Mouse (Mus musculus) kidney, postnatal 36 days (tissue): ENCODE results near the gene Prss2.
"Not testable (repeated sequence)": the region's sequence is repeated elsewhere in the genome, so short reads cannot be mapped to it uniquely, and the experiment has no call there.

Experiments used
- DNase-seq, 2 experiments: peaks; one replicate each; pipeline ENCODE4 v3.0.0; 2021 to 2022; ENCODE audit warnings: mixed read lengths in 2 of 2

Prss2 gene

DNA sequence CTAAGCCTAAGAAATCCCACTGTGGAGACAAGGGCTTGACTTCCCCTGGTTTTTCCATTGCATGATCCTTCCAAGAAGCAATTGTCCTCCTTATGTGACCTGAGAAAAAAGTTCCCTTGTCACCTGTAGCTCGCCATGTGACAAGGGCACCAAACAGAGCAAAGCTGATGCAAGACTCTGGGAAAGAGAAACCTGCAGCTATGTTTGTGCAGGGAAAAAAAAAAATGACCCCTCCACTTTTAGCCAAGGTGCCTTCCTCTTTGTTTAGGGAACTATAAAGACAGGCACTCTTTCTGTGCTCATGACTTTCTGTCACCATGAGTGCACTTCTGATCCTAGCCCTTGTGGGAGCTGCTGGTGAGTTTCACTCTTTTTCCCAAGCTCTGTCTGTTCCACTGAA is at the start of gene Prss2:
Gene Prss2 (plus strand): TSS at position 301 of the 400 bp plus-strand sequence.
- DNase-seq = no peak

DNA sequence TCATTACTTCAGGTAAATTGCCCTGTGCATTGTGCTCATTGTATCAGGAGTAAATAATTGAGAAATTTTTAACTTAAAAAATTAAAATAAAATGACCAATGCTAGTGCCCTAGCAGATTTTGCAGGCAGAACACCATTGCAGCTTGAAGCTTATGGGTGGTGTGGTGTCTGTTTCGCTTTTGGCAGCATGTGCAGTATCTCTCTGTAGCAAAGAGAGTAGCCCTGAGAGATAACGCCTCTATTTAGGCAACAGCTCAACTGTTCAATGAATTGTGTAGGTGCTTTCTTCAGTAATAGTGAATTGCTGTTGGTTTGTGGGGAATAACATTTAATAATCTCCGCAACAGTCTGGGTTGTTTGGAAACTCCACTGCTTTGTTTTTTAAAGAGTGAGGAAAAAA is 22.2 kb upstream of the Prss2 start:
- no peak for DNase-seq

DNA sequence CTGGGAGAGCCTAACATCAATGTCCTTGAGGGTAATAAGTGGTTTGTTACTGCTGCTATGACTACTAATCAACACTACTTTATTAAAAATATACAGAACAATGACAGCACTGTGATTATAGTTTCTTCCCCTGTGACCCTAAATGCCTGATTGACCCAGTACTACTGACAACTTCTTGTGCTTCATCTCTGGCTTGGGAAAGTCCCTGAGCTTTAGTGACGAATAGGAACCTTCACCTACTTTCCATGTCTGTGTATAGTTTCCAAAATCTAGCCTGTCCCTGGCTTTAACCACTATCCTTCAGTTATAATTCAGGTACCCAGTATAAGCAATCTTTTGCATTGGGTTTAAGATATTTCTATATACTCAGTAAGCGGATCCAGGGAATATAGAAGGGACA is 16.7 kb upstream of the Prss2 start:
- no peak for DNase-seq

DNA sequence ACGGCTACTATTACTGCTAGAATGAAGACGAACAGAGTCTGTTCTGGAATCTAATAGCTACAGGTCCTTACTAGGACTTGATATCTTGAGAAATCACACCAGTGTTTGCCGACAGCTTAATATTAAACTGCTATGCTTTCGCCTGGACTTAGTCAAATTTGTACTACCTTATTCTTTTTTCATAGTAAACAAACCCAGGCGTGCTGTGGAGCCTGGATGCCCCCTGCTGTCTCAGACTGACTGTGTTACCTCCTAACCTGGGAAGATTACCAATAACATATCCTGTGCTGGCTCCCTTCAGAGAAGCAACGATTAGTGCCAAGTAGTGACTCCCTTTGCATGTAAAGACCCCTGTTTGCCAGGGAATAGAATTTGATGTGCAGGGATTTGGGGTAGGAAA is 16.3 kb upstream of the Prss2 start:
- no peak for DNase-seq

DNA sequence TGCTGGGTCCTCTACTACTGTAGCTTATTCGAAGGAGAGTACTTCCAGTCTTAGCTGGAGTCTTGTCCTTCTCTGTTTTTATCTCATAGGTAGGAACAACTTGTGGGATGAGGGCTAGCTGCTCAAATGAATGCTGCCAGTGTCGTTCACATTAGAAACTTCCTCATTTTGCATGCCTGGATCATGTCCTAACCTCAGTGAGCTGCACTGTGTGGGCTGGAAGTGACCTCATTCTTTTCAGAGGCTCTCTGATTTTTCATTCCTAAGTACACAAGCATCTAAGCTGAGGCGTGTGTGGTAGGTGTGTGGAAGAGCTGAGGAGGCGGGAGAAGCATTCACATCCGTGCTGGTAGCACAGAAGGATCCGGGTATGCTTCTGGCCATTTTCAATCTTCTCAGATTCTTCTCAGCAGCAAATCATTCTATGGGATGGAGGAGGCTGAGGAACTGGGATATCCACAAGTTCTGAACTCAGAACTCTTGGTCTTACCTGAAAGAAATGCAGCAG is 3.5 kb upstream of the Prss2 start:
- DNase-seq = no peak

DNA sequence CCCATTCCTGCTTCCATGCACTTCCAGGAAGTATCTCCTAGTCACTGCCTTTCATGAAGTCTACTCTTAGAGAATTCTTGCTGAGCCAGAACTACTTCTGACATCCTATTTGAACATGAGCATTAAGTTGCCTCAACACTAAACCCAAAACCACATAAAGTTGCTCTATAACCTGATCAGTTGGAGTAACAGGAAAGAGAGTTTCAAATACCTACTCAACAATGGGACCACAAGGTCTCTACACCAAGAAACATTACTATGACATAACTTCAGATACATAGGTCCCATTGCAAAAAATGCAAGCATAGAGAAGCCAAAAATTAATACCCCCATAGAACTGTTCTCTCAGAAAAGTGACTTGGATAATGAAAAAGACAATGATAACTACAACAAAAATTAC is 4.9 kb downstream of the Prss2 start:
- no peak for DNase-seq

DNA sequence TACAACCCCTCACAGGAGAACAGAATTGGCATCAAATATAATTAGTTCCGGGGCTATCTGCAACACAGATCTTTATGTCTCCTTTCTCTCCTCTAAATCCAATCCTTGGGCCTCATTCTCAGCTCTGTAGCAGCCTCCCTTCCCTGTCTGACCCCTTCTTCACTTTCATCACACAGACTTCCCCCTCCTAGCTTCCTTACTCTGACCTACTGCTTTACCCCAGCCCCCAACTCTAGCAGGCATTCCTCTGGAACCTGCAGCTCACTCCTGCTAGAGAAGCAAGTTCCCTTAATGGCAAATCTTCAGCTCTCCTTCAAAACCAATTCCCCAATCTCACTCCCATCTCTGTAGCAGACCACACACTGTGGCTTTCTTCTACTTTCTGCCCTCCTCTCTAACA is 5.8 kb downstream of the Prss2 start:
- no peak for DNase-seq

DNA sequence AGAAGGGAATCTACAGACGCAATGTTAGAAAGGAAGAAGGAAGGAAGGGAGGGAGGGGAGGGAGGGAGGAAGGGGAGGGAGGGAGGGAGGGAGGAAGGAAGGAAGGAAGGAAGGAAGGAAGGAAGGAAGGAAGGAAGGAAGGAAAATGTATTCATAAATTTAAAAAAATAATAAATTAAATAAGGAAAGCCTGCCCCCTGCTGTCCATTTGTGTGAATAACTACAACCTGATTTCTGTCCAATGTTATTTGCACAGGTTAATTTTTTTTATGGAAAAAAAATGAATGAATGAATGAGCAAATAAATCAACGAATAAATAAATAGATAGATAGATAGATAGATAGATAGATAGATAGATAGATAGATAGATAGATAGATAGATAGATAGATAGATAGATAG is 8.4 kb downstream of the Prss2 start:
- peak in 1 of 2 experiments; percentile 36 for DNase-seq

DNA sequence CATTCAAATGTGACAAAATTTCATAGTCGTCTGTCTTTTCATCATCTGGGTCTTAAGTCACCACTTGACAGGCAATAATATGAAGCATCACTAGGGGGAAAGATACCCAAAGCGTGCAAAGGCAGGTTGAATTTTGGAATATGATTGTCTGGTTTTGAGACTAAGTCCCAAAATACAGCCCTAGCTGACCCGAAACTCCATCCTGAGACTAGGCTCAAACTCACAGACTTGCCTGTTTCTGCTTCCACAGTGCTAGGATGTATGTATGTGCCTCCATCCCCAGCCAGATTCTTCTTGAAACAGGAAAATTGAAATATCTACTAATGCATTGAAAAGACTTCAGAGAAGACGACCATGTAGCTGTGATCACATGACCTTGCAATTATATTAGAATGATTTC is 10.6 kb downstream of the Prss2 start:
- no peak for DNase-seq

DNA sequence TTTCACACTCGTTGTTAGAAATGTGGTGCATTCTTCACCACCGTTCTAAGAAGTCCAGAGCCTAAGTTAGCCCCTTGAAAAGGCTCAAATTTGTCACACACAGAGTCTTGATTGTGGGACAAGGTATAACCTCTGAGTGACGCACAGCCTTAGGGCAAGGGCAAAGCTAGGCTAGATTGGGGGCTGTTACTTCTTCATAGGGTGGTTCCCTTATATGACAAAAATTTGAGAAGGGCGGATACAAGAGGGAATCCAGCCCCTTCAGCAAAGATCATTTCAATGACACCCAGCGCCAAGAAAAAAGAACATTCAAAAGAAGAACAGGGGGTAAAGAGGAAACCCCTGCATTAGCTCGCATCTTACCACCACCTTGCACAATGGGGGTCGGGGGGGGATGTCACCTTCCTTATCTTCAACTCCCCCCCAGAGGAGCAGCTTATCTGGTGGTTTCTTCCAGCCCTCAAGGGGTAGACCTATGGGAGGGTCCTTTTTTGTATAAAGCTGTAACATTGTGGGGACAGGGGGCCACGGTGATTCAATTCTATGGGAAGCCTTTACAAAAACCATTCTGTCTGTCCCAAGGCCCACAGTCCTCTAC is 11.2 kb downstream of the Prss2 start:
- no peak for DNase-seq

DNA sequence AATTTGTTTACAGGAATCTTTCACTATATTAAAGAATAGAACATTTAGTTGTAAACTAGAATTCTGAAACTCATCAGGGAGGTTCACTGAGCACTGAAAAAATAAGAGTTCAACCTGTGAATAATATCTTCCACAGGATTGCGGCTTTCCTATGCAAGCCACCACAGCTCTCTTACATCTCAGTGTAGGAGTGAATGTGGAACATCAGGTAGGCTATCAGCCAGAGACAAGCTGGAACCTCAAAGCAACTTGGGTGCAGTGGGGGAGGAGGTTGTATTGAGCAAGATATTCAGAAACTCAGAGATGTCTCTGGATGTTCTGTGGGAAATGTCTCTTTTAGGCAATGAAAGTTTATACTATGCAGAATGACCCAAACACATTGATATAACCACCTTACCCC is 15.8 kb downstream of the Prss2 start:
- DNase-seq = no peak

DNA sequence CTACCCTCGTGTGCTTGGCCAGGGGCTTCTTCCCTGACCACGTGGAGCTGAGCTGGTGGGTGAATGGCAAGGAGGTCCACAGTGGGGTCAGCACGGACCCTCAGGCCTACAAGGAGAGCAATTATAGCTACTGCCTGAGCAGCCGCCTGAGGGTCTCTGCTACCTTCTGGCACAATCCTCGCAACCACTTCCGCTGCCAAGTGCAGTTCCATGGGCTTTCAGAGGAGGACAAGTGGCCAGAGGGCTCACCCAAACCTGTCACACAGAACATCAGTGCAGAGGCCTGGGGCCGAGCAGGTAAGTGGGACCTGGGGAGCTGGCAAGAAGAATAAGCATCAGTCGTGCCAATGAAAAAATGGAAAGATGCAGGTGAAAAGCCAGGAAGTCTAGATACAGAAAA is 16.7 kb downstream of the Prss2 start:
- DNase-seq = not testable (repeated sequence)

DNA sequence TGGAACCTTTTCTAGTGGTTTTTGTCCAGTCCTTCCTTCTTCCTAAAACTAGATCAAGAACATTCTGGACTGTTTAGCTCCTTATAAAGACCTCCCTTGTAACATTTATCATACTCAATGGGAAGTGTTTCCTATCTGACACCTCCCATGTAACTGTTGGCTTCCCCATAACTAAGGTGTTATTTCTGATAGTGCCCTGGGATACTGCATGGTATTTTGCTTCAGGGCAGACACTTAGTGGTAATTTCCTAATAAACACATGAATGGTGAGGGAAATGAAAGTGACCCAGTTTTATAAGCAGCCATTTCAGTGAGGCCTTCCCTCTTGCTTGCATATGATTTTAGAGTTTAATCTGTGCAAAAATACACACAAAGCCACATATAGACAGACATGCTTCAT is 19.2 kb downstream of the Prss2 start:
- no peak for DNase-seq

DNA sequence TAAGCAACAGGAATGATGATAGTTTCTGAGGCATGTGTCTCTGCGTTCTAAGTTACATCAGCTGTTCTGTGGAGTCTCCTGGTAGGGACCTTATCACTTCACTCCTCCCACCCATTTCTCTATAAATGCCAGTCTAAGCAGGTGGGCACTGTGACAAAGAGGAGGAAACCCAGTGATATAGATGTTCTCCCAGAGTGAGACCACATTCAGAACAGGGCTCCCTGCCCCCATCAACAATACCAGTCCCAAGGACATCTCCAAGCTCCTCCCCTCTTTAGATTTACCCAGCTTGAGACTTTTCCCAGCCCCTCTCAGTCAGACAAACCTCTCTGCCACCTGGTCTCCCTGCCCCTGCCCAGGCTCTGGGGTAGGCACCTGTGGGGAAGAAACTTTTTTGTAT is 20.2 kb downstream of the Prss2 start:
- DNase-seq = no peak

DNA sequence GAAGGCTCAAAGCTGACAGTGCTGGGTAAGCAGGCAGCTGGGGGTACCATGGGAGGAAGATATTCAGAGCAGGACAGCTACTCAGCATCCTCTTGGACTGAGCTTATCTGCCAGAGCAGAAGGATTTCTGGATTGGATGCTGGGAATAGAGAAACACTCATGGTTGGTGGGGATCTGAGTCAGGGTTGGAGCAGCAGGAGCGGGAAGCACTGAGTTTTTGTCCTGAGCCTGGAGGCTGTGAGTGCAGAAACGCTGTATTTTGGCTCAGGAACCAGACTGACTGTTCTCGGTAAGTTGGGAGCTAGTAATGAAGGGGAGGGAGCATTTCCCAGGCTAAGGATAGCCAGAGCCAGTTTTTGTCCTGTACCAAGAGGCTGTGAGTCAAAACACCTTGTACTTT is 21.4 kb downstream of the Prss2 start:
- no peak for DNase-seq

DNA sequence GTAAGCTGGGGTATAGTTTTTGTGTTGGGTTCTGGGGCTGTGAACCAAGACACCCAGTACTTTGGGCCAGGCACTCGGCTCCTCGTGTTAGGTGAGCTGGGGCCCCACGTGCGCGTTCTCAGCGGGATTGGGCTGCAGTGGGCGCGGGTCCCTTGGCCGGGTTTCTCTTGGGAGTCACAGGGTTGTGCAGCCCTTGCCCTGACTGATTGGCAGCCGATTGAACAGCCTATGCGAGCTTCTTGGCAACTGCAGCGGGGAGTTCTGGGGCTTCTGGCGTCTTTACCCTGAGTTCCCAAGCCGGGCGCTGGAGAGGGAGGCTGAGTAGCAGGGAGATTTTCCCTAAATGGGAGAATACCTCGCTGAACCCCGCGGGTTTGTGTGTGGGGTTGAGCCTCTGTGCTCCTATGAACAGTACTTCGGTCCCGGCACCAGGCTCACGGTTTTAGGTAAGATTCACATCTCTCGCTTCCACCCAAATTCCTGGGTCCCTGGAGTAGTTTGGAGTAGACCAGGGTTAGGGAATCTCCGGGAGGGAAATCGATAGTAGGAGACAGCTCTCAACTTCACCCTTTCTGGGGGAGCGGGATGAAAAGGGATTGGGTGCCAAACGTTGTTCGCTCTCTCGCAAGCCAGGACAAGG is 21.9 kb downstream of the Prss2 start:
- no peak for DNase-seq

DNA sequence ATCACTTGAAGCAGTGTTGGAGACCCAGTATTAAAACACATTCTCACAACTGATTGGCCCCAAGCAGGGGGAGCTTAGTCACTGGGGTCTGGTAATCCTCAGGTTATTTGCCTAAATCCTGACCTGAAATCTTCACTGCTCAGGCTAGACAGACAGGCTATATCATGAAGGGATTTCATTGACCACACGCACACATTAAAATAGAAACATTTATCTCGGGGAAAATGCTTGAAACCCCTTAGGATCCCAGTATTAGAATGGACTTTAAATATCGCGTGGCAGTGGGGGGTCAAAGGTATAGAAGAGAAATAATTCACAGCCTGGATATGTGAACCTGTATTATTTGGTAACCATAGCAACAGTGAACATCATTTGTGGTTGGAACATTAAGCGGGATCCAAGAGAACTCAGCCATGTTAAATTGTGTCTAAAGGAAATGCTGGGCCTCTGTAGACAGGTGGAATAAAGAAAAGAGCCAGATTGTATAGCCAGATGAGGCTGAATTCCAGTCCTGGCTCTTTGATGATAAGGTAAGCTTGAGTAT is 22.9 kb downstream of the Prss2 start:
- no peak for DNase-seq

DNA sequence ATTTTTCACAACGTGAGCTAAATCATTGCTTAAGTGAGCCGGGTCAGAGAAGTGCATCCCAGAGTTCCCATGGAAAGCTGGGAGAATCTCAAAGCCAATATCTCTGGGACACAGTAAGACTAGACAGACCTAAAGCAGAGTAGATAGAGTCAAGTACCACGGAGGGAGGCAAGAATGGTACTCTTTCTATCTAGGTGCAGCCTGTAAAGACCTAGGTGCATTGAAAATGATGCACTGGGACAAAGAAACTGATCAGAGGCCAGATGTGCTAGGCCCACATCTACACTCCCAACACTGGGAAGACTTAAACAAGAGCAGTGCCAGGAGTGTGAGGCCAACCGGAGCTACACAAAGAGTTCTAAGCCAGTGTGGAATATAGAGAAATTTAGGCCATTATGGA is 23.7 kb downstream of the Prss2 start:
- no peak for DNase-seq

DNA sequence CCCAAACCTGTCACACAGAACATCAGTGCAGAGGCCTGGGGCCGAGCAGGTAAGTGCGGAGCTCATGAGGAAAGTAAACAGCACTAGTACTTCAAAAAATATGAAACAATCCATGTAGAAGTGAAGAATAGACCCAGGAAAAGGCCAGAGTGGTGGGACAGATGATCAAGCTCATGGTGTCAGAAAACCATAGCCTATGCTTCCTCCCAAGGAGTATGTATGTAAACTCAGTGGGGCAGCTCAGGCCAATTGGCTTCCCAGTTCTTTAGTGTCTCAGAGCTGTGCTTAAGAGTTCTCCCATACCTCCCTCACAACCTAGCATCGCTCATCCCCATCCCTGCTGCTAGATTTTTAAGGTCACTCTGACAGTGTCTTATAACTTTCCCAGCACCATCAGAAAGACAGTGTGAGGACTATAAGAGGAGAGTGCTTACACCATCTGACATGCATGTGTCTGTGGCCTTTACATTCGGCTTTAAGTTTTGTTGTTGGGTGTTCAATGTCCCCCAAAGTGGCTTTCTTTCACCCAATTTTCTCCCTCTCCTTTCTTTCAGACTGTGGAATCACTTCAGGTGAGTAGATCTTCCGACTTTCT is 25.6 kb downstream of the Prss2 start:
- no peak for DNase-seq

DNA sequence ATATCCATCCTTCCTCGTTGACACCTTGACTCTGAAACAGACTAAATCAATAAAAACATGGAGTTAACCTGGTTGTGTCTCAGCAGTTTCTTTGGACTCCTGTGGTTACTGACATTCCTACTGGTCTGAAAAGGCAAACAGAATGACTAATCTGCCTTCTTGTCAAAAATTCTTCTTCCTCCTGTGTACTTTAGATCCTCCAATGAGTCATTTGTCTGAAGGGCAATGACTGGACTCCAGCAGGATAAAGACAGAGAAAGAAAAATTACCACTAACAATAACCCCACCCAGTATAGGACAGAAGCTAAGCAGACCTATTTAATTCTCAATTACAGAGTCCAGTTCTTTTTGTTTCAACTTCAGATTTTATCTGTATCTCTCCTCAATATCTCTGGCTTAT is 26.7 kb downstream of the Prss2 start:
- no peak for DNase-seq

DNA sequence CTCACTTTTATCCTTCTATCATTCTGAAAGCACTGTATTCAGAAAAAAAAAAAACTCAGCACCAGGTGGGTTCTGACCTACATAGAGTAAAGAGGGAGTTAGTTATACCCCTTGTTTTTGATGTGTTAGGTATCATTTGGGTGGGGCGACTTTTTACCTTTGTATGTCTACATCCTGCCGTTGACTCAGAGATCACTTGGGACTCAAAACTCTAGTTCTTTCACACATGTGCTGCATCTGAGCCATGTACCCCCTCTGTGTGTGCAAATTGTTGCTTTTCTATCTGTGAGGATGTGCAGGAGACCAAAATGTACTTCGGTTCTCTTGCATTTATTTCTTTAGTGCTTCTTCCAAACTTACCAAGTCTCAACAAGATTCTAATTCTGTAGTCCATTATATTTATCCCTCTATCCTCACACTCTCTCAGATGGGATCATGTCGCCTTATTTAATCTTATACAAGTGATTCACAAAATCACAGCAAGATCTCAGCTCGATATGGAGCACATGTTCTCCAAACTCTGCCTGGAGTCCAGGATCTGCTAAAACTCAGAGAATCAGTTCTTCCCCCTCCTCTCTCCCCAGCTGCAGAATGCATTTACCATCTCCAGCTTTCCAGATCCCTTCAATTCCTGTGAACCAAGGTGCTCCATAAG is 31.9 kb downstream of the Prss2 start:
- no peak for DNase-seq

DNA sequence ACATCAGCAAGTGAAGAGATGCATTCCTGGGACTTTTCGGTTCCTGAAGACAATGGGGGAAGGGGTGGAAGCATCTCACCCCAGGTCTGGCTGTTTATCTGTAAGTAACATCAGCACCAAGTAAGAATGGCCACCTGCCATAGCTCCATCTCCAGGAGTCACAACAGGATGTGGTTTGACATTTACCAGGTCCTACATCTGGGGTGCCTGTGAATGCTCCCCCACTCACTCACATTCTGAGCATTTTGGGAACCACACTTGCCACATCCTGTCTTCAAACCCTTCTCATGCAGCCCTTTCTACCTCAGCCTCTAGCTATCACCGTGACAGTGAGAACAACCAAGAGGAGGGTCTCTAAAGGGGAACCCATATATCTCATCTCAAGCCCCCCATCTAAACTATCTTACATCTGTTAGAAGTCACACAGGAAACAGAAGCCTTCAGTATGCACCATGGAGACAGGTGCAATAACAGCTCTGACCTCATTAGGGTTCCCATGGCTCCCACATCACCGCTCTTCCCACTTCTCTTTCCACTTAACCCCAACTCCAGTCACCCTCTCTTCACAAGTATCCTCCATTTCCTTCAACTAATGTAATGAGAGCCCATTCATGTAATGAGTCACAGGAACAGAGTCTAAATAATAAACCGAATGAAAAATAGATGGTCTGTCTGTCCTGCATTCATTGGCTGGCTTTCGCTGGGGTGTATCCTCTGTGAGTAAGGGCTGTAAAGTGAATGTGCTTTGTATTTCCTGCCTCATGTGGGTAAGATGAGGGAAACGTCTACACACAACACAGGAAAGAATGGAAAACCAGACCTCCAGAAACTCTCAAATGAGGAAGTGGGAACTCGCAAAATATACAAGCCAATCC is 32.9 kb downstream of the Prss2 start:
- DNase-seq = no peak

DNA sequence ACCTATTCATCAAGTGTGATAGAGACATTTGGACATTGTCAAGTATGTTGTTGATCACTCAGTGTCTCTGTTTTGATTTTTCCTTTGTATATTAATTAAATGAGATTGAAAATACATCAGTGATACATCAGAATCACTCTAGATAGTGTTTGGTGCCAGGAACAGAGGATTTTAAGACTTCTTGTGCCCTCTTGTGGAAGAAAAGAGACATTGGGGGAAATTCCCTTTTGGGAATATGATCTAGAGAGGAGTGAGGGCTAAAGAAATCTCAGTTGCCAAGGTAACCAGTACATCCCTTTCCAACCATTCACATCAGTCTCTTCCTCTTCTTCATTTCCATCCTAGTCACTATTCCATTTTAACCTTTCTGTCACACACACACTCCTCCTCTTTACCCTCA is 34.8 kb downstream of the Prss2 start:
- DNase-seq = no peak
